Mouse (Mus musculus) cortical plate, adult 2 months (tissue): ENCODE measurements around the gene Fli1. TPM values are rescaled to one million over a fixed set of nuclear protein-coding genes. Genes with fewer than 3 reads are reported as not detected.

ENCODE experiments used
- H3K27ac ChIP-seq: fragments of 200-500 bp; 2 replicates; pipeline ENCODE4 v1.5.1; 2012; ENCODE audit warnings: low read length, control low read depth, inconsistent platforms; ENCODE audit not compliant: insufficient read depth
- H3K4me1 ChIP-seq: fragments of 200-500 bp; 2 replicates; pipeline ENCODE4 v1.6.1; 2011; ENCODE audit warnings: low read length; ENCODE audit not compliant: control insufficient read depth, insufficient read depth
- H3K4me3 ChIP-seq: fragments of 200-500 bp; 2 replicates; pipeline ENCODE4 v1.5.1; 2011; ENCODE audit warnings: mild to moderate bottlenecking, low read length, control low read depth; ENCODE audit not compliant: insufficient read depth
- CTCF ChIP-seq: fragments of 200-500 bp; IDR thresholded peaks from 2 replicates; pipeline ENCODE4 v1.5.1; 2011; ENCODE audit warnings: mild to moderate bottlenecking, control low read depth, low read length; ENCODE audit not compliant: insufficient read depth; ENCODE audit errors: extremely low read depth
- POLR2A ChIP-seq: fragments of 200-500 bp; IDR thresholded peaks from 2 replicates; pipeline ENCODE4 v1.6.1; 2011; ENCODE audit warnings: mild to moderate bottlenecking, low read length, control low read depth; ENCODE audit not compliant: insufficient read depth; ENCODE audit errors: extremely low read depth
- polyA plus RNA-seq: library from polyadenylated mRNA; depleted of rRNA; stranded (reverse); fragments of >200 nt; gene quantifications from 2 replicates; pipeline ENCODE4 v1.2.3, GENCODE M21; 2012

Fli1 gene
- polyA plus RNA-seq, 1 experiment = 3.7 TPM

GRCm38 (mm10) chr9:32540406-32541222 is 2.0 kb downstream of the Fli1 start:
- H3K27ac ChIP-seq = peak overlapping the region; percentile 86
- H3K4me3 ChIP-seq = peak overlapping the region; percentile 41
- no peak for TF ChIP-seq POLR2A
- no peaks in the 10 kb centered on the region for H3K4me1 ChIP-seq

DNA sequence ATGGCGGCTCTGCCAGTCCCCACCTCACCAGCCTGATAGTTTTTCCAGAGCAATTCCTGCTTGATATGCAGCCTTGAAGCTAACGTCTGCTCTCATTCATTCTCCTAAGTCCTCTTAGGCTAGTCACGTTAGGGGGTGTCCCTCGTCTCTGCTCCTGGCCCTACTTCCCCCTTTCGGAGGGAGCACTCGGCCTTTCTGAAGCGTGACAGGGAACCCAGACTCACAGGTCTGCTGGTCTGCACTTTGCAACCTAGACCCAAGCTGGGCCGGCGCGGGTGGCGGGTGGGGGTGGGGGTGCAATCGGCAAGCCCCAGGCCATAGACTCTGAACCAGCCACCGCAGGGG is 2.6 kb downstream of the Fli1 start:
- peak overlapping the region; percentile 41 for H3K4me3 ChIP-seq
- peak overlapping the region; percentile 86 for H3K27ac ChIP-seq
- H3K4me1 ChIP-seq = no peaks in the 10 kb centered on the region
- no peak for TF ChIP-seq CTCF
- no peak for TF ChIP-seq POLR2A

- no peak for TF ChIP-seq POLR2A
- TF ChIP-seq CTCF = no peak
- no peak overlapping the region for H3K4me3 ChIP-seq
- H3K4me1 ChIP-seq = no peaks in the 10 kb centered on the region
- no peak overlapping the region for H3K27ac ChIP-seq
Measured at GRCm38 (mm10) chr9:32539321-32539761, 3.3 kb downstream of the Fli1 start.

DNA sequence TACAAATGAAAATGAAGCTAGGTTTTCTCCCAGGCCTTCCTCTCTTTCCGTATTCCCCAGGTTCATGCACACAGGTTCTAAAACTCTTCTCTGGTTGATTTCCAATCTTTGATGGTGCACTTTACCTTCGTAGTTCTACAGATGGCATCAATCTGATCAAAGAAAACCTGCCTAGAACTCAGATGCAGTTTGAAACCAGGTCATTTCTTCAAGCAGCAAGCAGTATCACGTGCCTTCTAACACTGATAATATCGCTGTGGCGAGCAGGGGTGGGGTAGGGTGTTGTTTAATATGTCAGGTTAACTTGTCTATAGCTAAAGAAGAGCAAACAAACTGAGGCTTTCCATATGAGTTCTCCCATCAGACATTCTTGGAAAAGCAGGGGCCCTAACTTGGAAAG is 4.5 kb downstream of the Fli1 start:
- Histone ChIP-seq H3K4me3 (no peak overlapping the region), H3K4me1 (no peaks in the 10 kb centered on the region), H3K27ac (no peak overlapping the region)
- no peak for TF ChIP-seq POLR2A
- no peak for TF ChIP-seq CTCF

- H3K4me3 ChIP-seq = no peak overlapping the region
- no peak overlapping the region for H3K27ac ChIP-seq
- no peak for TF ChIP-seq POLR2A
- TF ChIP-seq CTCF = no peak
- H3K4me1 ChIP-seq = no peaks in the 10 kb centered on the region
Measured at GRCm38 (mm10) chr9:32537706-32538105, 5.0 kb downstream of the Fli1 start.

DNA sequence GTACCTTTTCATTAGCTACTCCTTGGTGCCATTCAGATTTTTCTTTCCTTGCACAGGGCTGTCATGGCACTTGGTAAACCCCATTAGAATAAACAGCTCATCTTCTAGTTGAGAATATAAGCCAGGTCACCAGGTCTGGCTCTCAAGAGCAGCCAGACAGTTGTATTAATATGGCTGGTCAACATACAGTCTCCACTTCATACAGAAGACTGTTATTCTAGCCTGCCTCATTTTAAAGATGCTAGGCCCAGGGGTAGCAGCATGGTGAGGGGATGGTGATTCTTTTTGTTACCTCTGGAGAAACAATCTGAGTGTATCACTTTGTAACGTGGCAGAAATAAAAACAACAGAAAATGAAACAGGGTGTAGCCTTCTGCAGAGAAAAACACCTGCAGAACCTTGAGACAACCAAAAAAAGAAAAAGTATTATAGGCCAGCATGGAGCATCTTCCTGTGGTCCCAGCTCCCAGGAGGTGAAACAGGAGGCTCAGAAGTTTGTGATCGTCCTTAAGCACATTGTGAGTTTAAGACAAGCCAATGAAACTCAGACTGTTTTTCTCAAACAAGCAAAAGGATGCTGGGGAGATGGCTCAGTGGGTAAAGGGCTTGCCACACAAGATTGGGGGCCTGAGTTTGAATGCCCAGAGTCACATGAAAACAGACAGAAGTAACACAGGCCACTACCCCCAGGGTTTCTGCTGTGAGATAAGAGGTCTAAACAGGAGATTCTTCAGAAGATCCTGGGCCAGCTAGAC is 7.3 kb downstream of the Fli1 start:
- Histone ChIP-seq H3K4me1 (no peaks in the 10 kb centered on the region), H3K4me3 (no peak overlapping the region), H3K27ac (no peak overlapping the region)
- no peak for TF ChIP-seq CTCF
- TF ChIP-seq POLR2A = no peak

- Histone ChIP-seq H3K4me3 (no peak overlapping the region), H3K4me1 (no peaks in the 10 kb centered on the region; the same call in 1 of the 2 replicates), H3K27ac (no peak overlapping the region)
- no peak for TF ChIP-seq POLR2A
- no peak for TF ChIP-seq CTCF
Measured at GRCm38 (mm10) chr9:32534025-32534615, 8.5 kb downstream of the Fli1 start.

DNA sequence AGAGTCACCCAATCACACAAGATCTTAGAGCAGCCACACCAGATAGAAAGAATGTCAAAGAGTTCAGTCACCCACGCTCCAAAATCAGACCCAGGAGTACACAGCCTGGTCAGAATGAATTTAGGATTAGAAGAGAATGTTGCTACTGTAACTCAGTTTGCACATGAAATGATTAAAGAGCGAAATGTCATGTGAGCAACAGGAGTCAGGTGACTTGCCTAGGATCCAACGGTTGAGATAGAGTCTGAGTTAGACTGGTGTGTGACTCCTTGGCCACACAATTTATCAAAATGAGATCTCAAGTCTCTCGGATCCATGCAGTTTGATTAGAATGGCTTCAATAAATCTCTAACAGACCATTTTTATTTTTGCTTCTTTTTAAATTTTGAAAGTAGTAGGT is 11.1 kb downstream of the Fli1 start:
- Histone ChIP-seq H3K4me1 (no peaks in the 10 kb centered on the region; the same call in 1 of the 2 replicates), H3K27ac (no peak overlapping the region), H3K4me3 (no peak overlapping the region)
- TF ChIP-seq CTCF (no peak), POLR2A (no peak)

GRCm38 (mm10) chr9:32530975-32531374 is 11.7 kb downstream of the Fli1 start:
- Histone ChIP-seq H3K27ac (no peak overlapping the region), H3K4me3 (no peak overlapping the region), H3K4me1 (no peaks in the 10 kb centered on the region; the same call in 1 of the 2 replicates)
- TF ChIP-seq CTCF (no peak), POLR2A (no peak)

DNA sequence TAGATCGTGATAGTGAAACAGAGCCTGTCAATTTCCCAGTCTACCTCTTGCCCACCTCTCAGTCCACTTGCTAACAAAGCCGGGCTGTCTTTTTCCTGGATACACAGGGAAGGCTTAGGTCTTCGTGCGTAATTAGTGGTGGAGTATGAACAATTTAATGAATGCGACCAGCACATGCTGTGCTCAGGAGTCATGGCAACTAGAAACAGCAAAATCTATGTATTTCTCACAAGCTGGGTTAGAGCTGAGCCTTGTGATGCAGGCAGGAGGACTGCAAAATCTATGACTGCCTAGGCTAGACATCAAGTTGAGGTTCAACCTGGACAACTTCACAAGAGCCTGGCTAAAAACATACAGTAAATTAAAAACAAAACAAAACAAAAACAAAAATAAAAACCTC is 12.5 kb downstream of the Fli1 start:
- Histone ChIP-seq H3K4me3 (no peak overlapping the region), H3K27ac (no peak overlapping the region), H3K4me1 (no peaks in the 10 kb centered on the region; the same call in 1 of the 2 replicates)
- TF ChIP-seq CTCF (no peak), POLR2A (no peak)
